10 mouse cellular contexts compared by ENCODE assay signal in the genomic region with DNA sequence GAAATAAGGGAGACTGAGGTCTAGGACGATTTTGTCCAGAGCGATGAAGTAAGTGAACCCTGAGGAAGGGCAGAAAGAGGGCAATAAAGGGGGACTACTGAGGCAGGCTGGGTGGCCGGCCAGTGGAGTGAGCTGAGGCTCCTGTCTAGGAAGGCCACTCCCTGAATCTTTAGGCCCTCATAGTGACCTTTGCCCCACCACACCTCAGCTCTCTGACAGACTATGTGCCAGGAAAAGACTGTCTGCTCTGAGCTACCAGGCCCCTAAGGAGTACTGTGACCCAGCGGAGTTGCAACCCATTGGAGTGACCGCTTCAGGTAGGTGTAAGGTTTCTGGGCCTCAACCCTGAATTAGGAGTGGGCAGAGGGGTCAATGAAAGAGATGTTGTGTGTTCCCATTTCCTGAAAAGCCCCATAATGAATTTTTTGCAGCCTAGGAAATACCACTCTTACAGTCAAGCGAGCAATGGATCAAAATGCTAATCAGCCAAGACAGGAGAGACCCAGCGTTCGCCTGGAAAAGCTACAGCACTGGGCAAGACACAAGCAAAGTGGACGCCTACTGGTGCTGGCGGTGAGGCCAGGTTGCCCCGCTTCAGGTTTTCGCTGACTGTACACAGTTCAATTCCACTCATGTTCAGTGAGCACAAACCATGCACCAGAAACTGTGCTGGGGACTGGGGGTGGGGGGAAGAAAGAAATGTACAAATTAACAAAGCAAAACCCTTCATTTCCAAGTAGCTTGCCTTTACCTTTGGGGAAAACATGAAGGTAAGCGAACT. TPM values are rescaled to one million over a fixed set of nuclear protein-coding genes. Genes with fewer than 3 reads are reported as not detected.
DNase-seq lines count a peak whose midpoint lies in the region; ATAC-seq and TF ChIP-seq lines count a peak whose summit lies in the region.
"Had no signal": no experiment of that assay in that cellular context is flagged by ENCODE, and none has a peak within 500 bp of the region (broad histone marks: within the 10 kb centered on the region; RNA-seq: fewer than 3 reads in every experiment).

No protein-coding gene starts in this region.

- peaks cover 9 to 37% of the 10 kb centered on the region in 2 experiments for H3K4me1 ChIP-seq in heart, embryonic 14.5 days (ENCODE audit: control insufficient read depth in 2 of 2, insufficient read depth in 2 of 2, low read length in 2 of 2)
- peaks cover 68% of the 10 kb centered on the region for H3K4me1 ChIP-seq in E14TG2a.4 (replicated peaks; ENCODE audit: low read depth, low read length)
- peaks cover 14% of the 10 kb centered on the region; the same call in 1 of the 2 replicates for H3K4me1 ChIP-seq in brown adipose tissue, adult 24 weeks (ENCODE audit: control insufficient read depth, insufficient read depth, insufficient read length, low read length)
- peaks cover 66% of the 10 kb centered on the region for H3K4me1 ChIP-seq in kidney, embryonic 16.5 days (ENCODE audit: insufficient read depth, low read length)

- no peaks in the 10 kb centered on the region for H3K36me3 ChIP-seq in heart, embryonic 14.5 days (ENCODE audit: control insufficient read depth, insufficient read depth, low read length)
- H3K36me3 ChIP-seq in E14TG2a.4 (ENCODE audit: insufficient read depth, low read length), result peaks cover 41% of the 10 kb centered on the region
- no peaks in the 10 kb centered on the region for H3K36me3 ChIP-seq in kidney, embryonic 16.5 days (ENCODE audit: insufficient read depth, low read length)
- H3K36me3 ChIP-seq: heart, embryonic 15.5 days; lung, embryonic 15.5 days had no signal

- intact Hi-C loops in heart, postnatal 25 days (cut with DNase I), result no loop called here

- no peak for TF ChIP-seq CTCF in E14TG2a.4 (conservative IDR thresholded peaks at IDR 0.05; ENCODE audit: low read length)

- no peaks in the 10 kb centered on the region for H3K27me3 ChIP-seq in heart, embryonic 14.5 days (ENCODE audit: control insufficient read depth, insufficient read depth, low read length)
- no peaks in the 10 kb centered on the region for H3K27me3 ChIP-seq in E14TG2a.4 (ENCODE audit: insufficient read depth, low read length)
- H3K27me3 ChIP-seq in kidney, embryonic 16.5 days (ENCODE audit: insufficient read depth, low read length), result no peaks in the 10 kb centered on the region
- H3K27me3 ChIP-seq: heart, embryonic 15.5 days; lung, embryonic 15.5 days had no signal

- 87% methylated on average over 13 of the region's 13 CpGs for WGBS in heart, embryonic 14.5 days
- WGBS in kidney, embryonic 16.5 days, result 64% methylated on average over 13 of the region's 13 CpGs

- ATAC-seq in heart, embryonic 14.5 days (ENCODE audit: insufficient number of reproducible peaks, insufficient read depth, low FRiP score, low read depth), result no peak
- ATAC-seq in kidney, embryonic 16.5 days (ENCODE audit: low FRiP score, low TSS enrichment), result no peak

- H3K9me3 ChIP-seq in heart, embryonic 14.5 days (ENCODE audit: control insufficient read depth, low read length), result no peaks in the 10 kb centered on the region
- H3K9me3 ChIP-seq in E14TG2a.4 (ENCODE audit: low read length), result no peaks in the 10 kb centered on the region
- no peaks in the 10 kb centered on the region for H3K9me3 ChIP-seq in kidney, embryonic 16.5 days (ENCODE audit: low read length)
- H3K9me3 ChIP-seq: heart, embryonic 15.5 days; lung, embryonic 15.5 days had no signal

- H3K4me3 ChIP-seq in heart, embryonic 14.5 days (ENCODE audit: control insufficient read depth in 1 of 2, insufficient read depth in 1 of 2, low read depth in 1 of 2, low read length in 2 of 2), result no peak overlapping the region
- H3K4me3 ChIP-seq in E14TG2a.4 (replicated peaks; ENCODE audit: low read length), result peak overlapping the region; percentile 90
- H3K4me3 ChIP-seq in brown adipose tissue, adult 24 weeks (ENCODE audit: insufficient read depth, low read depth, low read length), result no peak overlapping the region
- no peak overlapping the region for H3K4me3 ChIP-seq in kidney, embryonic 16.5 days (ENCODE audit: low read length)
- H3K4me3 ChIP-seq: erythroblast, embryonic 14.5 days; heart, embryonic 15.5 days; lung, embryonic 15.5 days had no signal

- peak overlapping the region; percentile 92 for H3K9ac ChIP-seq in heart, embryonic 14.5 days (ENCODE audit: low read length)
- peak overlapping the region; percentile 35 for H3K9ac ChIP-seq in kidney, embryonic 16.5 days (replicated peaks; ENCODE audit: low read length)
- H3K9ac ChIP-seq: lung, embryonic 15.5 days had no signal

- no peak overlapping the region for H3K4me2 ChIP-seq in heart, embryonic 14.5 days (ENCODE audit: low read length)
- no peak overlapping the region for H3K4me2 ChIP-seq in kidney, embryonic 16.5 days (replicated peaks; ENCODE audit: low read depth, low read length)
- H3K4me2 ChIP-seq: heart, embryonic 15.5 days; lung, embryonic 15.5 days had no signal

- 0 out of 4 replicates have a peak overlapping the region, but pooled peaks of 1 of the 2 experiments have one; percentile 99 for H3K27ac ChIP-seq in heart, embryonic 14.5 days (replicated peaks in 1 of 2; ENCODE audit: control insufficient read depth in 1 of 2, insufficient read depth in 1 of 2, low read depth in 2 of 2, low read length in 2 of 2)
- peak overlapping the region; percentile 90 for H3K27ac ChIP-seq in brown adipose tissue, adult 24 weeks (replicated peaks; ENCODE audit: low read depth, low read length)
- H3K27ac ChIP-seq in kidney, embryonic 16.5 days (ENCODE audit: low read length), result peak overlapping the region; percentile 96

- no peak for DNase-seq in heart, postnatal 25 days (ENCODE audit: low spot score)
- DNase-seq in adrenal gland, adult 8-10 months, result no peak
- DNase-seq in thymus, postnatal 0 days (ENCODE audit: low spot score), result no peak

RNA-seq across cellular contexts. Expression of a gene that starts 1.4 kb away (rescaled TPM):
- polyA plus RNA-seq in heart, embryonic 14.5 days (2014; fragmentation: Nextera tagmentation; extraction: Ambion mirVana), result 1.2 and 1.5 TPM in 2 replicates
- total RNA-seq in heart, postnatal 25 days (2021), result 1 to 10 TPM; 3.3 to 3.9 TPM
- 3.0 and 7.6 TPM in 2 replicates for polyA plus RNA-seq in brown adipose tissue, adult 24 weeks (2012; ENCODE audit: insufficient read depth, insufficient read length, missing spikeins)
- 1.0 and 1.6 TPM in 2 replicates for polyA plus RNA-seq in kidney, embryonic 16.5 days (2015; fragmentation: Nextera tagmentation; extraction: Ambion mirVana)
- total RNA-seq in adrenal gland, adult 8-10 months (2022), result 1 to 10 TPM; 1.1 to 2.2 (median 1.6) TPM
- 0.90 and 1.5 TPM in 2 replicates for polyA plus RNA-seq in thymus, postnatal 0 days (2015; fragmentation: Nextera tagmentation; extraction: Ambion mirVana)
- polyA plus RNA-seq: erythroblast, embryonic 14.5 days had no signal

RNA-seq across cellular contexts. Expression of a gene that starts 3.7 kb away (rescaled TPM):
- 19.2 and 19.9 TPM in 2 replicates for polyA plus RNA-seq in heart, embryonic 14.5 days (2014; fragmentation: Nextera tagmentation; extraction: Ambion mirVana)
- 10 to 100 TPM; 24.8 to 29.0 TPM for total RNA-seq in heart, postnatal 25 days (2021)
- 21.9 and 27.3 TPM in 2 replicates for polyA plus RNA-seq in brown adipose tissue, adult 24 weeks (2012; ENCODE audit: insufficient read depth, insufficient read length, missing spikeins)
- 38.9 and 39.2 TPM in 2 replicates for polyA plus RNA-seq in kidney, embryonic 16.5 days (2015; fragmentation: Nextera tagmentation; extraction: Ambion mirVana)
- total RNA-seq in adrenal gland, adult 8-10 months (2022), result 10 to 100 TPM; 52.7 to 86.6 (median 71.6) TPM
- 40.7 and 44.5 TPM in 2 replicates for polyA plus RNA-seq in thymus, postnatal 0 days (2015; fragmentation: Nextera tagmentation; extraction: Ambion mirVana)

RNA-seq across cellular contexts. Expression of a gene that starts 25.4 kb away (rescaled TPM):
- polyA plus RNA-seq in heart, embryonic 14.5 days (2014; fragmentation: Nextera tagmentation; extraction: Ambion mirVana), result 0.19 TPM in 1 of 2 replicates, not detected in the other
- total RNA-seq in heart, postnatal 25 days (2021), result not detected
- polyA plus RNA-seq in brown adipose tissue, adult 24 weeks (2012; ENCODE audit: insufficient read depth, insufficient read length, missing spikeins), result not detected in 2 replicates
- not detected in 2 replicates for polyA plus RNA-seq in kidney, embryonic 16.5 days (2015; fragmentation: Nextera tagmentation; extraction: Ambion mirVana)
- total RNA-seq in adrenal gland, adult 8-10 months (2022), result not detected
- not detected in 2 replicates for polyA plus RNA-seq in thymus, postnatal 0 days (2015; fragmentation: Nextera tagmentation; extraction: Ambion mirVana)
- polyA plus RNA-seq: erythroblast, embryonic 14.5 days; heart, embryonic 15.5 days; lung, embryonic 15.5 days had no signal

RNA-seq across cellular contexts. Expression of a gene that starts 32.3 kb away (rescaled TPM):
- polyA plus RNA-seq in heart, embryonic 14.5 days (2014; fragmentation: Nextera tagmentation; extraction: Ambion mirVana), result 50.6 and 59.6 TPM in 2 replicates
- 10 to 100 TPM; 31.2 to 41.2 TPM for total RNA-seq in heart, postnatal 25 days (2021)
- polyA plus RNA-seq in brown adipose tissue, adult 24 weeks (2012; ENCODE audit: insufficient read depth, insufficient read length, missing spikeins), result 29.4 and 30.1 TPM in 2 replicates
- polyA plus RNA-seq in kidney, embryonic 16.5 days (2015; fragmentation: Nextera tagmentation; extraction: Ambion mirVana), result 92.1 and 97.8 TPM in 2 replicates
- total RNA-seq in adrenal gland, adult 8-10 months (2022), result 10 to 100 TPM; 40.7 to 74.9 (median 57.2) TPM
- polyA plus RNA-seq in thymus, postnatal 0 days (2015; fragmentation: Nextera tagmentation; extraction: Ambion mirVana), result 26.9 and 27.0 TPM in 2 replicates
